Mouse (Mus musculus): ENCODE data around the gene Ska2. TPM values are rescaled to one million over a fixed set of nuclear protein-coding genes. Genes with fewer than 3 reads are reported as not detected.

Ska2 gene
- 10 to 100 TPM; 11.2 to 12.3 TPM for total RNA-seq (2021)

DNA sequence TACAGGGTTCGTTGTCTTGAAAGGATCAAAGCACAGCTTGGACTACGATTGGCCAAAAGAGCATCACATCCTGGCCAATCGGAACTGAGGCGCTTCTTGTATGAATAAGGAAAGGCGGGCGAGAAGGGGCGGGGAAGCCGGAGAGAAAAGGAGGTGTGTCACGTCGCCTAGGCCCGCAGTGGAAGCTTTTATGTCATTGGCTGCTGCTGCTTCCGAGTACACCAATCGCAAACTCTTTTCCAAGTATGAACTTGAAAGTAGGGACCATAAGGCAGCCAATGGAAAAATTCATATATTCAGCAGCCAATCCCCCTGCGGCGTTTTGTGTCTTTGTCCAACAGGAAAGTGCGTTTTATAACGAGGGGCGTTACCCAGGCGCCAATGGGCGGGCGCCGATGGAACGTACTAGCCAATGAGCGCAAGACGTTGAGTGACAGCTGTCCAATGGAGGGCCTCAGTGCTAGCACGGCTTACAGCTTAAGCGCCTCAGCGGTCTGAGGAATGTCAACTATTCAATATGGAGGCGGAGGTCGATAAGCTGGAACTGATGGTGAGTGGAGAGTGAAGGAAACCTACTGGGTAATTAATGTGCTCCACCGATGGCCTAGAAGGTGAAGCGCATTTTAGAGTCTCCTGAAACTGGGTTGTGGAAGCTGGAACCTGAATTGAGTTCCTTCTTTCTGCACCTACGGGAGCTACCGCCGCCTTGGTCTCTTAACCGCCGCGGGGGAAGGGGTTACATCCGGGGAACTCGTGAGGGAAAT lies at the start of gene Ska2:
Ska2 (plus strand) TSS at position 480 of the 764 bp plus-strand sequence.
- intact Hi-C loops (cut with DNase I) = loop anchor here (2.0 kb wide), 1 partner anchor 18 kb away; the partner anchor contains the start of gene Trim37

DNA sequence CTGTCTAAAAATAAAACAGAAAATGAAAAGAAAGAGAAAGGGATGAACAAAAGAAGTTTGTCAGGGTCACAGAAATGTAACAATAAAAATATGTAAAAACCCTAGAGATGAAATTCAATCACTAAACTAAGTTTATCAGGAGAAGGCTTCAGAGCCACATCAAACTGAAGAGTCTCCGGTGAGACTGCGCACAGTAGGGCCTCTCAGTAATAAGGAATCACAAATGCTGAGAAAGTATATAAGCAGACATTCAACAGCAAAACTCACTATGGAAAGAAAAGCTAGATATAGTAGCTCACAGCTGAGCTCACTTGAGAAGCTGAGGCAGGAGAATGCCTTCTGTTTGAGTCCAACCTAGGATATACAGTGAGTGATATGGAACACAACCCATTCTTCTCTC lies 48.6 kb upstream of the Ska2 start:
- intact Hi-C loops (cut with DNase I) = no loop called here
- DNase-seq (ENCODE audit: low spot score in 2 of 2) = no peak

More for the DNA sequence above, at the start of gene Ska2:
- DNase-seq (ENCODE audit: low spot score in 2 of 2) = peak; percentile 97 to 100

GRCm38 (mm10) chr11:87062087-87062486 lies 46.9 kb upstream of the Ska2 start:
- no peak for DNase-seq (ENCODE audit: low spot score in 2 of 2)
- intact Hi-C loops (cut with DNase I) = no loop called here

DNA sequence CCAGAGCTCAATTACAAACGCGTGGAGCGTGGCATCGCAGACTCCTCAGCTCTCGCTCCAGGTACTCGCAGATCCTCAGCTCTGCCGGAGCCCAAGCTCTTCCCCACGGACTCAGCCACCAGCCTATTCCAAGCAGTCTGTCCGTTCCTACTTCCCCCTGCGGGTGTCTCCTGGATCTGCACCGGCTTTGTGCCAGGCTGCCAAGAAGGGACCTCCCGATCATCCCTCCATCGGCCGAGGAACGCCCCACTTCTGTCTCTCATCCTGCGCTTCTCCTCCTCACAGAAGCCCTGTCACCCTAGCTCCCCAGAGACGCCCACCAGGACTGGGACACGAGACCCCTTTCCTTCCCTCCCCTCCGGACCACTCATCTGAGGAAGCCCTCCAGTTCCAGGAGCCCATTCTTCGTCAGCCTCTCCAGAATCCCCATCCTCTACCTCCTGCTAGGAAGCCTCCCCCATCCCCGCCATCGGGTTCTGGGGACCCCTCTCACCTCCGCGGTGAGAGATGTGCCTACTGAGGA lies 35.6 kb upstream of the Ska2 start:
- intact Hi-C loops (cut with DNase I) = no loop called here
- peak; percentile 77 to 86 for DNase-seq (ENCODE audit: low spot score in 2 of 2)

DNA sequence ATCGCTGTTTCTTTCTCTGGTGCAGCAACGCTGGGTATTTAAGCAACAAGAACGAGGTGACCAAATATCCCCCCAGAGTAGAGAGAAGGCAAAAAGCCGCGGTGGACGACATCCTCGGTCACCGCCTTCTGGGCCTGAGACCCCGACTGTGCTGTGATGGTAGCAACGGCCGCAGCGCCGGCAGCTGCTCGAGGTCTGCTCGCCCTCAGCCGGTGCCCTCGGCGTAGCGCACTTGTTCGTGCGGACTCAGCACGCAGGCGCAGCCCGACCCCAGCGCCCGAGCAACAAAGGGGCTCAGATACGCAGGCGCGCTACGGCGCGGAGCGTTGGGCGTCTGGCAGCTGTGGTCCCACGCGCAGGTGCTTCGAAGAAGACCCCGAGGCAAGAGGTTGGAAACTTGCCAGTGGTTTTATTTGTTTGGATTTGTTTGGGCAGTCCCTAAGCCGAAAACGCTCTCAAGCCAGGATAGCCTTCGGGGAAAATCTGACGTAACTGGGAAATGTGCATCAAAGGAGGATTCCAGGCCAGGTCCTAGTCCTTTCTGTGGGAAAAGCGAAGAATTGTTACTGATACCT lies 35.1 kb upstream of the Ska2 start, which contains the start of gene Gdpd1:
Gdpd1 (minus strand) TSS at position 197 of the 575 bp plus-strand sequence.
- peak; percentile 88 to 92 for DNase-seq (ENCODE audit: low spot score in 2 of 2)
- intact Hi-C loops (cut with DNase I) = no loop called here

DNA sequence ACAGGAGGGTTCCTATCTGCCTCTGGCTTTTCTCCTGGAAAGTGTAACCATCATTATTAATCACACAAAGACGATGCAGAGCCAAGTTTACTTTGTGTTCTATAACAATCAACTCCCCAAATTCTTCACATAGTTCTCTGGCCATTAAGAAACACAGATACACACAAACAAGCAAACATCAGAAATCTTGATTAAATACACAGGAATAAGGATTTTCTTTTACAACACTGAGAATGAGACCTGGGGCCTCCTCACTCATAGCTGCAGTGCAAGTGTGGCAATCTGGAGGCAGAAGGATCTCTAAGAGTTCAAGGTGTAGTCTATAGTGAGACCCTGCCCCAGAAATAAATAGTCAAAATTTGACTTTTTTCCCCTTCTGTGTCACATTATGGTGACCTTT lies 25.3 kb upstream of the Ska2 start:
- intact Hi-C loops (cut with DNase I) = no loop called here
- no peak for DNase-seq (ENCODE audit: low spot score in 2 of 2)

DNA sequence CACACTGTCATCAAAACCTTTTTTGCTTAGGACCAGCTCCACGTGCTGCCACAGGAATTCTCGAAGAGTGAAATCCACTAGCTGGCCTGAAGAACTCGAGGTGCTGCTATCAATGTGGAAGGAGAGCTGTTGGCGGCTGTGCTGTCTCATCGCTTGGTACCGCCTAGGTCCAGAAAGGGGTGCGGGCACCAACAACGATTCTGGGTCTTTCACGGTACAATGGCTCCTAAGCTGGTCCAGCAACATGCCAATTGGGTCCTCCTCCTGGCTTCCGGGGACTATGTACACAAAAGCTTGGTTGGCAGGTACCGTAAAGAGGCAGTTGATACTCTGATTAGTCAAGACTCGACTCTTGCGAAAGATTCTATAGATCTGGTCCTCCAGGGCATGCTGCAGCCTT lies 23.6 kb upstream of the Ska2 start:
- intact Hi-C loops (cut with DNase I) = no loop called here

DNA sequence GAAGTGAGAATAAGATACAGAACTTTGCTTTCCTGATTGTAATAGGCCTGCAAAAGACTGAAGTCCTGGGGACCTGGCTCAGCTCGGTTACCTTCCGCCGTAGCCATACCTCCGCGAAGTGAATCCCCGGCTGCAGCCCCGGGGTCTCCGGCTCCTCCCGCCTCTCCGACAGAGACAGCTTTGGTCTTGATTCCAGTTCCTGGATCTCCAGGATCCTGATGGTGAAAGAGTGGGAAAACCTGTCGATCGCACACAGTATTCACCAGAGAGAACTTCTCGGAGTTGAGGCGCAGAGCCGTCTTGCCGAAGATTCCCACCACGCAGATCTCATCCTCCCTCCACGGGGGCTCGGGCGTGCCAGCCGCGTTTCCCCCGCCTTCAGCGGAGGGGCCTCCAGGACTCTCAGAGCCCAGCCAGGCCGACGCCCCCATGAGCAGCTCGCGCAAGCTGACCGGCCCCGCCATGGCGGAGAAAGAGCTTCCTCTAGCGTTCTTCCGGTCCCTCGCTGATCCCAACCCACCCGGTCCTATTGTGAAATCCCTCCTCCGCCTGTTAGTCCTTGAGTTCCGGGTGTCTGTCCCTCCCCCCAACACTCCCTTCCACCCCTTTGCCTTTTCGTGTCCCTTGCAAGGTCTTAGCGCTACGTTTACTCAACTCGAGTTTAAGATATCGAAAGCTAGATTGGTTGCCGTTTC lies 22.6 kb upstream of the Ska2 start, which contains the start of gene Smg8:
Smg8 (minus strand) TSS at position 485 of the 695 bp plus-strand sequence.
- peak; percentile 80 to 89 for DNase-seq (ENCODE audit: low spot score in 2 of 2)
- intact Hi-C loops (cut with DNase I) = no loop called here

More for the DNA sequence above, 23.6 kb upstream of the Ska2 start:
- DNase-seq (ENCODE audit: low spot score in 2 of 2) = no peak

DNA sequence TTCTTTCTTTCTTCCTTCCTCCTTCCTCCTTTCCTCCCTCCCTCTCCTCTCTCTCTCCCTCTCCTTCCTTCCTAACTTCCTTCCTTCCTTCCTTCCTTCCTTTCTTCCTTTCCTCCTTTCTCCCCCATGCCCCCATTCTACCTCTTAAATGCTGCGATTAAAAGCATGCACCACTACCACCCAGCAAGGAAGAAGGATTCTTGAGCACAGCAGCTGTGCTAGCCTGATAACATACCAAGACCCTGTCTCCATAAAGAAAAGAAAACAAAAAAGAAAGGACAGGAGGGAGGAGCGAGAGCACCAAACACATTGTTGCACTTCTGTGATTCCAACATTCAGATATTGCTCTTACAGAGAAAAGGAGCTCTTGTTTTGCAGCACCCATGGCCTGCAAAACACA lies 21.9 kb upstream of the Ska2 start:
- intact Hi-C loops (cut with DNase I) = no loop called here
- no peak for DNase-seq (ENCODE audit: low spot score in 2 of 2)

DNA sequence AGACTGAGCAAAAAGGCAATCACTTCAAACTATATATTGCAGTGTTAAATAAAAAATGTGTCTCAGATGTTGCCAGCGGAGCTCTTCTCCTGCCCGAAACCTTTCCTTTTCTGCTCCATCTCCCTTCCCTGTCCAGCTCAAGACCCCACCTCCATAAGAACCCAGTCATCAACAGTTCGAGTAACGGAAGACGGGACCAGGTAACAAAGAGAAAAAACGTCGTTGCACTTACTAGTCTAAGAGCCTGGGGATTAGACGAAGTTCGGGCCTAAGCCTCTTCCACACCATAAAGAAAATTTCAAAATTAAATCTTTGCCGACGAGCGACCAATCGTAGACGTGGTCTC lies 652 bp upstream of the Ska2 start, which contains the start of gene Prr11:
Prr11 (minus strand) TSS at position 300 of the 346 bp plus-strand sequence.
- intact Hi-C loops (cut with DNase I) = loop anchor here (2.0 kb wide), 1 partner anchor 18 kb away; the partner anchor contains the start of gene Trim37
- no peak for DNase-seq (ENCODE audit: low spot score in 2 of 2)

DNA sequence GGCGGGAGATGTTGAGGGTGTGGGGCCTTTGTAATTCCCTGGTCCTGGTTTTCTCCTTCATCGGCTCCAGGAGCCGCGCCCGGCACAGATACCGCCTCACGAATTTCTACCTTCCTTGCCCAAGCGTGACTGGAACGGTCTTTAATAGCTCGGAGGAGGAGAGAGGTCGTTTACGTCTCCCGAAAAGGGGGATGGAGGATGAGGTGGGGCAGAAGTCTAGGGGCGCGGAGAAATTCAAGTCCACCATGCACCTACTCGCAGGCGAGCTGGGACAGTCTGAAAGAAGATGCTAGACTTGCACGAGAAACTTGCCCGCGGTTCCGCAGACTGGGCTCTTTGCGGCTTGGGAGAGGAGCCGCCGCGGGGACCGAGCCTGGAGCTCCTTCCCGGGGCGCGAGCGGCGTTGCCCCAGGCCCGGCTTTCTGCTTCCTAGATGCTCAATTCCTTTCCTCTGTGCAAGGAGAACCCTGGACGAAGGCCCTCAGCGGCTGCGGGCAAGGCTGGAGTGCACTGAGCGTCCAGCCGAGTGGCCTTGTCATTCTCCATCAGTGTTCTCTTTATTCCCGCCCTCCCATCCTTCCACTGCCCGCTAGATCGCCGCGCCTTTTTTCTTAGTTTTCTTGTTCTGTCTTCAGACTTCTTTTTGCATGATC lies 611 bp downstream of the Ska2 start:
- no peak for DNase-seq (ENCODE audit: low spot score in 2 of 2)
- intact Hi-C loops (cut with DNase I) = loop anchor here (2.0 kb wide), 1 partner anchor 17 kb away; the partner anchor contains the start of gene Trim37

- intact Hi-C loops (cut with DNase I) = no loop called here
Observed at GRCm38 (mm10) chr11:87110172-87110909, 1.3 kb downstream of the Ska2 start.

DNA sequence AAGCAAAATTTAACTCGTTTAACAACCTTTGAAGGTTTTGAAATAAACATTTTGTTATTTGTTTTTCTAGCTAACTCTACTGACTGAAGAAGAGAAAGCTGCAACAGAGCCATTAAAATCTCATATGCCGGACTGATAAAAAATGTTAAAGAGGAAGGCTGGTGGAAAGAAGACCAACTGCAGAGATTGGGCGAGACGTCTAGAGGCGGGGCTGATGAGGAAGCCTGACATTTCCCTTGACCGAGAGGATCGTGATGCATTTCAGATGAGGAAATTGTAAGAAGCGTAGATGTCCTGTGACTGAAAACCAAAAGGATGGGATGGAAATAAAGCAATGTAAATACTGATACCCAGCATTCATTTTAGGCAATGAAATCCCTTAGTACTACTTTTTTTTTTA lies 12.8 kb downstream of the Ska2 start:
- intact Hi-C loops (cut with DNase I) = no loop called here
- DNase-seq (ENCODE audit: low spot score in 2 of 2) = no peak

More at GRCm38 (mm10) chr11:87110172-87110909, 1.3 kb downstream of the Ska2 start:
- no peak for DNase-seq (ENCODE audit: low spot score in 2 of 2)

DNA sequence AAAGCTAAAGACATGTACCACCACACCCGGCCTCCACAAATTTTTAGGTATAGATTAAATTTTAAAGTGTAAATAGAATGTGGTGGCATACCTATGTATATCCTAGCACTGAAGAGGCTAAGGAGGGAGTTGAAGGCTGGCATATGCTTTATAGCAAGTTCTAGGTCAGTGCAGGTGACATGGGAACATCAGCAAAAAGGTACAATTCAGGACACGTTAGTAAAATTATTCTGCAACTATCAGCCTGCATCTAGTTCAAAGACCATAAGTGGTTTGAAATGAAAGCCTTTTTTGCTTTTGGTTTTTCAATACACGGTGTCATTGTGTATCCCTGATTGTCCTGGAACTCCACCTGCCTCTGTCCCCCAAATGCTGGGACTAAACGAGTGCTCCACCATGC lies 16.5 kb downstream of the Ska2 start:
- intact Hi-C loops (cut with DNase I) = no loop called here

GRCm38 (mm10) chr11:87126281-87126823 lies 17.3 kb downstream of the Ska2 start:
- DNase-seq (ENCODE audit: low spot score in 2 of 2) = peak in 1 of 2 experiments; percentile 5
- intact Hi-C loops (cut with DNase I) = loop anchor here (2.0 kb wide), 1 partner anchor 18 kb away; the partner anchor contains the start of genes Prr11 and Ska2

More for the DNA sequence above, 16.5 kb downstream of the Ska2 start:
- DNase-seq (ENCODE audit: low spot score in 2 of 2) = no peak

GRCm38 (mm10) chr11:87126824-87127816 lies 18.1 kb downstream of the Ska2 start, which contains the start of gene Trim37:
Trim37 (plus strand) TSS chr11:87127077.
- intact Hi-C loops (cut with DNase I) = loop anchor here (2.0 kb wide), 1 partner anchor 18 kb away; the partner anchor contains the start of genes Prr11 and Ska2

DNA sequence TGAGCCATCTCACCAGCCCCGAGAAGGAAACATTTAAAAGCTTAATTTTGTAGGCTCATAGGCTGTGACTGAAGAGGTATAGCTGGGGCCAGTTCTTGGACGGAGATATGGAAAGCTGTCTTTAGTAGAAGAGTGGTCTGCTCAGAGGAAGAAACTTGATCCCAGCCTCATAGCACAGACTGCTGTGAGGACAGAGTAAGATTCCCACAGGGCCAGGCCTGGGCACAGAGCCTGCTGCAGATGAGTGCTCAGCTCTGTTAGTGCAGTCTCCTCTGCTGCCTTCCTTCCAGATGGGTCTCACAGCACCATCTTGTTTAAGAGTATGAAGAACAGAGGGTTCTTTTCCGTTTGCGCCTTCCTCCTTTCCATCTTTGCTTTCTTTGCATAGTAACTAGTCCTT lies 27.2 kb downstream of the Ska2 start:
- intact Hi-C loops (cut with DNase I) = no loop called here
- peak in 1 of 2 experiments; percentile 17 for DNase-seq (ENCODE audit: low spot score in 2 of 2)

More at GRCm38 (mm10) chr11:87126824-87127816, 18.1 kb downstream of the Ska2 start, which contains the start of gene Trim37:
- DNase-seq (ENCODE audit: low spot score in 2 of 2) = peak; percentile 92 to 96

All from left cerebral cortex, postnatal 25 days (tissue).